Mouse (Mus musculus) heart, postnatal 10 days (tissue): ENCODE measurements around the gene Myl7. TPM values are rescaled to one million over a fixed set of nuclear protein-coding genes. Genes with fewer than 3 reads are reported as not detected.

ENCODE experiments used
- DNase-seq, 2 experiments: peaks; one replicate each; pipeline ENCODE4 v3.0.0; 2021
- intact Hi-C: fragments of 180-260 bp; cut with DNase I; formaldehyde crosslinking; loops from one replicate; pipeline ENCODE4 v1.15.1; 2025
- total RNA-seq, 2 experiments: library from RNA; stranded (reverse); gene quantifications; 2 replicates each; pipeline ENCODE4 v1.2.3; 2021

Myl7 gene
- total RNA-seq, 2 experiments from 2014 or later, result 363 to 942 TPM

DNA sequence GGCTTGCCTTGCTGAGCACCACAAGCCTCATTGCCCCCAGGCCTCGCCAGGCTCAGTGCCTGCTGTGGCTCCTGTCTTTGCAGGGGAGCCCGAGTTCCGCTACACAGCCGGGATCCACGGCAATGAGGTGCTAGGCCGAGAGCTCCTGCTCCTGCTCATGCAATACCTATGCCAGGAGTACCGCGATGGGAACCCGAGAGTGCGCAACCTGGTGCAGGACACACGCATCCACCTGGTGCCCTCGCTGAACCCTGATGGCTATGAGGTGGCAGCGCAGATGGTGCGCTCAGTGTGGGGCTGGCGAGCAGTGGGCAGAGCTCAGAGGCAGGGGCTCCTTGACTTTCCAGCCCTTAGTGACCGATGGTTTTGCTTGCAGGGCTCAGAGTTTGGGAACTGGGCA is 29.3 kb downstream of the Myl7 start:
- DNase-seq, result no peak
- intact Hi-C loops, result no loop called here

DNA sequence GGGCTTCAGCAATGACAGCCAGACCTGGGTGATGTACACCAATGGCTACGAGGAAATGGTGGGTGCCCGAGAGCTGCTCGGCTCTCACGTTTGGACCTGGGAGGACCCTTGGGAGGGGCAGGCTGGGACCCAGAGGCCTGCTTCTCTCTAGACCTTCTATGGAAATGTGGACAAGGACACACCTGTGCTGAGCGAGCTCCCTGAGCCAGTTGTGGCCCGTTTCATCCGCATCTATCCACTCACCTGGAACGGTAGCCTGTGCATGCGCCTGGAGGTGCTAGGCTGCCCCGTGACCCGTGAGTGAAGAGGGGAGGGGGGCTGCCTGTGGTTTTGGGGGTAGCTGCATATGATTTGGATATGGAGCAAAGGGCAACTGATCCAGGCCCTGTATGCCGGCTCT is 30.3 kb downstream of the Myl7 start:
- DNase-seq, result no peak
- intact Hi-C loops, result no loop called here

DNA sequence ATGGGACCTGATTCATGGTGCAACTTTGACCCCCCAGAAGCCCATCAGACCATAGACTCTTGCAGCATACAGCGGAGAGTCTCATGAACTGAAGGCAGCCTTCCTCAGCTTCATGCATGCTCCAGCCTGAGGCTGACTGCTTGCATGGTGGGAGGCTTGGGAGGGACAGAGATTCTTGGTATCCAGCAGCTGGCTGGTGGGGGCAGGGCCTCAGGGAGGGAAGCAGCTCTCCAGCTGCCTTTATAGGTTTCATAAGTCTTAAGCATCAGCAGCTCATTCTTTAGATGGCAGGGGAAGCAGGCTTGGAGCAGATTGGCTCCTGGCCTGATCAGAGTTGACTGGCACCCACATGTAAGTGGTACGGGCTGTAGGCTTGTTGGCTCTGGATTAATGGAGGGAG is 31.4 kb downstream of the Myl7 start:
- intact Hi-C loops, result no loop called here
- no peak for DNase-seq

DNA sequence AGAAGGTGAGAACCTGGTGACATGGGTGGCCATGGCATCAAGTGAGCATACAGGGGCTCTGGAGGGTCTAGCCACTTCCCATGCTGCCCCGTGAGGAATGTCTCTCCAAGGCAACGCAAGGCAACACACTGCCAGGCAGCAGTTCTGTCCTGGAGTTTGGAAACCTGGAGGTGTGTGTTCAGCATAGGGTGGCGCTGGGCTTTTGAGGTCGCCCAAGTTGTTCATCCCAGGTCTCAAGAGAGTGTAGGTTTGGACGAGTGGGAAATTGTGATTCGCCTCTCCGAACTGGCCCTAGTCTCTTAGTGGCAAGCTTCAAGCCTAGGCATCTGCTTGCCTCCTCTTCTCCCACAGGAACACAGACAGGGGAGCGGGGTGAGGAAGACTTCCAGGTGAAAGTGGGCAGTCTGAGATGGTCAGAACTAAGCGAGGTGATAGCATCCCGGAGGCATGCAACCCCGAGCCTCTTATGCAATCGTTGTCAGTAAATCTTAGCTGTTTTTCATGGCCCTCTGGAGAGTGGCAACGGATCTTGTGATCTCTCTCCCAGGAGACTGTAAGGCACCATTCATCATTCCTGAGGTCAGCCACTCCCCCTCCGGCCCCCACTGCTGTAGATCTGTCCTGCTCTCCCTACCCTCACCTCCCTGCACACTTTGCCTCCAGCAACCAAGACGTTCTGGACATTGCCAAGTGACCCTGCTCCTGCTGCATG is 36.0 kb downstream of the Myl7 start:
- DNase-seq, result no peak
- intact Hi-C loops, result no loop called here

DNA sequence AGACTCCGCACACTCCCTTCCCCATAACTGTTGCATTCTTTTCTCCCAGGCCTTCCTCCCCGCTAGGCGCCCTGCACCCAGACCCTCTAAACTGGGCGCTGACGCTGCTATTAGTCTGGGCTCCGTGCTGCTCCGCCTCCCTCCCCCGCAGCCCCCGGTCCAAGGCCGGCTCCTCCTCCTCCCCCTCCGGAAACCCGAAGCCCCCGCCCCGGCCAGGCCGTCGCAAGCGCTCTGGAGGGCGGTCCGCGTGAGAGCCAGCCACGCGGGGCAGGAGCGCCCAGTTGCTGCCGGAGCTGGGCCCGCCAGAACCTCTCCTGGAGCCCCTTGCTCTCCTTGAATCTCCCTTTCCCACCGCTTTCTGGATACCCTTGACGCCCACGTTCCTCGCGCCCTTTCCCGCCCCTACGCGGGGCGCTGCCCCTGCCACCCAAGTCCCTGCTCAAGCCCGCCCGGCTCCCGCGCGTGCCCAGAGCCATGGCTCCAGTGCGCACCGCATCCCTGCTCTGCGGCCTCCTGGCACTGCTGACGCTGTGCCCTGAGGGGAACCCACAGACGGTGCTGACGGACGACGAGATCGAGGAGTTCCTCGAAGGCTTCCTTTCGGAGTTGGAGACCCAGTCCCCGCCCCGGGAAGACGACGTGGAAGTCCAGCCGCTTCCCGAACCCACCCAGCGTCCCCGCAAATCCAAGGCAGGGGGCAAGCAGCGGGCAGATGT is 36.7 kb downstream of the Myl7 start, which contains the start of gene Aebp1:
Aebp1 (plus strand) TSS at position 270 of the 716 bp plus-strand sequence.
- intact Hi-C loops, result no loop called here
- peak; percentile 71 to 73 for DNase-seq

DNA sequence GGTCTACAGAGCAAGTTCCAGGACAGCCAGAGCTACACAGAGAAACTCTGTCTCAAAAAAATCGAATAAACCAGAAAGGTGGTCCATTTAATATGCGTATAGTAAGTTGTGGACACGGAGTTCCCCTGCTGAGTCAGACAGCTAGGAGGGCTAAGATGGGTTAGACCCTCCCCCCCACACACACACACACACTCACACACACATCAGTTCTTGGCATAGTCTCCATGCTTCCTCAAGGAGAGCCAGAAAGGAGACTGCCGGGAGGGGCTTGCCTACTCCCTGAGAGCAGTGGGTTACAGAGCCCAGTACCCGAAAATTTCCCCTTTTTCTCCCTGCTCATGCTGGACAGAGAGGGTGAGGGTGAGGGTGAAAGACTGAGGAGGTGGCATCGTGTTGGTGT is 37.9 kb downstream of the Myl7 start:
- DNase-seq, result no peak
- intact Hi-C loops, result no loop called here

DNA sequence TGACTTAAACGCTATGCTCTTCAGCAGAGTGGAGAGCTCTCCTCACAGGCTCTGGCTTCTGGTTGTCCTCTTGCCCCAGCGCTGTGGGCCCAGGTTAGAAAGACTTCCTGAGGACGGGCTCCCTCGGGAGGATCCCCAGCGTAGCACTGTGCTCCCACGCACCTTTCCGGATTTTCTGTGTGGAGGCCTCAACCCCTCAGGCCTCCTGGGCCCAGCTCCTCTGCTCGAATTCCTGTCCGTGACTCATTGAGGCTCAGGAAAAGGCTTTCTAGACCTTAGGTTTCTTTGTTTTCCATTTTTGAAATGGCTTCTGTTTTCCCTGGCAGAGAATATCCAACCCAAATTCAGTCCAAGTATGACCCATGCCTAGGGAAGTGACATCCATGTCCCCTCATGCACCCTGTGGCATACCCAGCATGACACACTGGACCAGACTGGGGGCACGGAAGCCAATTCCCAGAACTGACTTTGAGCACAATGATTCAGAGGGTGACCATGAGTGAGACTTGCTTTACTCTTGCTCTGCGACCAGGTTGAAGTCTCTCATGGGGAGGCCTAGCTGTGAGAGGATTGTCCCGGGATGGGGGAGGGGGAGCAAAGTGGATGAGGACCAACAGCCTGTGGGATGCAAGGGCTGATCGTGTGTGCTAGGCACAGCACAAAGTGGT is 38.6 kb downstream of the Myl7 start:
- DNase-seq, result no peak
- intact Hi-C loops, result no loop called here

DNA sequence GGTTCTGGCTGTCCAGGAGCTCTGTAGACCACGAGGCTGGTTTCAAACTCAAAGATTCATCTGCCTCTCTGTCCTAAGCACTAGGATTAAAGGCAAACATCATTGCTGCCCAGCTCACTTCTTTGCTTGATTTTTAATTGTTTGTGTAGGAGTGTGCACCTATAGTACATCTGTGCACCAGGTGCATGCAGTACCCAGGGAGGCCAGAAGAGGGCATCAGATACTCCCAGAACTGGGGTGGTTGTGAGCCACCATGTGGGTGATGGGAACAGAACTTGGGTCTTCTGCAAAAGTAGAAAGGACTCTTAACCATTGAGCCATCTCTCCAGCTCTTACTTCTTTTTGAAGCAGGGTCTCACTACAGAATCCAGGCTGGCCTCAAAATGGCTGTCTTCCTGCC is 39.9 kb downstream of the Myl7 start:
- DNase-seq, result no peak
- intact Hi-C loops, result no loop called here

DNA sequence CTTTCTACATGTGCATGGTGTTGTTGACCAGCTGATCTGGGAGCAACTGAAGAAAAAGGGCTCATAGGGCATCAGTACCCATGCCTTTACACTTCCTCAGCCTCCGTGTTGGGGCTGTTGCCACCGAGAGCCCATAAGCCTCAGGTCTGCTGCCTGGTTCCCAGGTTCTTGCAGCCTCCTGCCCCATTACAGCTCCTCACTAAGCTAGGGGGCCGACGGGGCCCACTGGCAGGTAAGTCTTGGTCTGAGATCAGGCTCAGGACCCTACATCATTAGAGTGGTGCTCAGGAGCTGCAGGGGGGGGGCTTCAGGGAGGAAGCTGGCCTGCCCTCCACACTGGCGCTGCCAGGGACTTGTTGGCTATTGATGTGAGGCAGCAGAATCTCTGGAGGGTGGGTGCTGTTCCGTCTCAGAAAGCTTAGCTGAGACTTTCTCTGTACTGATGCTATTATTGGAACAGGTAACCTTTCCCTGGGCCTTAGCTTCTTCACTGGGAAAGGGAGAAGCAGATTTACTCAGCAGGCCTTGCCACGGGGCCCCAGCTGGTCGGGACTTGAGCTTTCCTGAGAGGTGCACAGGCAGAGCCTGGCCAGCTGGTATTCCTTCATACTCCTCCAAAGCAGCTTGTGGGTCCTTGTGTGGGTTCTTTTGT is 42.0 kb downstream of the Myl7 start:
- no peak for DNase-seq
- intact Hi-C loops, result no loop called here

DNA sequence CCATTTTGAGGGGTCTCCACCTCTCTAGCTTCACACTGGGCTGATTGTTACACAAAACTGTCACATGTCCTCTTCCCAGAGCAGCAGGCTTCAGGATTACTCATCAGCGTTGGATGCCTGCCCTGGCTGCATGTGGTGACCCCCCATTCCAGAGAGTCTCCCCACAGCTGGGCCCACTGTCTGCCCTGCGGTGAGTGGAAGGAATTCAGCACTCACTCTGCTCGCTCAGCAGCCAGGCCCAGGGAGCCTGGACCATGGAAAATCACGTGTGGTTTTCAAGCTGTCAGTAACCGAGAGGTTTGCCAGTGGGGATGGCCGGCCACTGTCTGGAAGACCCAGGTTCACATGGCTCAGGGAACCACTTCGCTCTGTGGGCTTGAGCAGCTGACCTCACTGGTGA is 42.7 kb downstream of the Myl7 start:
- intact Hi-C loops, result no loop called here
- DNase-seq, result peak; percentile 73 to 78

DNA sequence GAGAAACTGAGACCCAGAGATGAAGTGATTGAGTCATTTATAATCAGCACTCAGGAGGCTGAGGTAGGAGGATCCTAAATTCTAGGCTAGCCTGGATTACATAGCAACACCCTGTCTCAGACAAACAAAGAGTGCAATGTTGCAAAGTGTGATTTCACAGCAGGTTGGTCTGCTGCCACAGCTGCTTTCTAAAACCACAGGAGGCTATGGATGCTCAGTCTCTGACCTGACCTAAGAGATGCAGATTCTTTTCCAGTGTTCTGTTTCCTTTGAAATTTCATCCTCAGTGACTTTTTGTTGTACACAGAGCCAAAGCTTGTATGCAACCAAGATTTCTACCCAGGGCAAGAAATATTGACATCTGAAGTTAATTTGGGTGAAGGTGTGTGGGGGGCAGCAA is 43.1 kb downstream of the Myl7 start:
- DNase-seq, result no peak
- intact Hi-C loops, result no loop called here

DNA sequence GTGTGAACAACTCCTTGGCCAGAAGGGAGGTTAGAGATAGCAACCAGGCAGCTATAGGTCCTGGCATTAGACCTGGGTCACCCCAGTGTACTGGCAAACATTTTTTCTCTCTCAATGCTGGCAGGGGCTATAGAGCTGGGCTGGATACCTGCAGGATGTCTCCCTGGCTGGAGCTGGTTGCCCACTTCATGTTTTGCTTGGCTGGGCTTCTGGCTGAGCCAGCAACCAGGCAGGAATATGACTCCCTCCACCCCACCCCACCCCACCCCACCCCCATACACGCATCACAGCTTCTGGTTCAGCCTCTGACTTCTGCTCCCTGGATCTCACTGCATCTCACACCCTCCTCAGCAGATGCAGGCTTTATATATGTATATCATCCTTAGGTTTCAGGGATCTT is 46.3 kb downstream of the Myl7 start:
- intact Hi-C loops, result loop anchor here (5.0 kb wide), 1 partner anchor 35 kb away; no protein-coding TSS in a partner anchor
- DNase-seq, result no peak

DNA sequence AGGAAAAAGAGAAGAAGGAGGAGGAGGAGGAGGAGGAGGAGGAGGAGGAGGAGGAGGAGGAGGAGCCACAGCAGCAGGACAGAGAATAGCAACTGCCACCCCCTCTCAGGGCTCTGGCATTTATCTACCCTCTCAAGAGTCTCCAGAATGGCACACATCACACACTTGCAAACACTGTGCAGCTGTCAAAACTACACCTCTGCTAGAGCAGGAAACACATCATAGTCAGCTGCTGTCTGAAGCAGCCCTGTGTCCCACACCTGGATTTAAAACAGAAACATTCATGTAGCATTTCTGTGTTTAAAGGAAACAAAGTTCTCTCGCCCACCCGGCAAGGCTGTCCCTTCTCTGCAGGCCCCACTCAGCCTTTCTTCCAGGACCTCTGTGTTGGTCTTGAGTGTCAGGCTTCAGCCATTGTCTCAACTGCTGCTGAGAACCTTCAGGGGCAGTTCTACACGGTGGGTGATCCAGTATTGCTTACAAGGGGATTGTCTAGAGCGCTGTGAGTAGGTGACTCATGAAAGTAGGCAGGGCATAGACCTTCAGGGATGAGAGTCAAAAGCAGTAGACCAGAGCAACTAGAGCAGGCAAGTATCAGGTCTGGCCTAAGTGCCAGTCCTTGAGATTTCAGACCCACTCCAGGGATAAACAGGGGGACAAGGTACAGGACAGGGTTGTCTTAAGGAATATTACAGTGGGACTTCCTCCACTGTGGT is 47.4 kb downstream of the Myl7 start:
- intact Hi-C loops, result loop anchor here (5.0 kb wide), 1 partner anchor 36 kb away; no protein-coding TSS in a partner anchor
- no peak for DNase-seq

DNA sequence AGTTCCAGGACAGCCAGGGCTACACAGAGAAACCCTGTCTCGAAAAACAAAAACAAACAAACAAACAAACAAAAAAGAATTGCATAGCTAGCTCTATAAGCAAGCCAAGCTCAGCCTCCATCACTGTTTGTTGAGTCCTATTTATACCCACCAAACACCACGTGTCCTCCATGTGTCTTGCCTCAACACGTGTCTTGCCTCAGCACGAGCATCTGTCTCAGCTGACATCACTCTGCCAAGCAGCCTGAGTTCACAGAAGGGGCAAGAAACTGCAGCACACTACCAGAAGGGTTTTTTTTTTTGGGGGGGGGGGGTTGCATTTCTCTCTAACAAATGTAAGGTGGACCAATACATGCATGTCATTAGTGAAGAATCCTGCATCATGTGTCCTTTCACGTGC is 48.1 kb downstream of the Myl7 start:
- intact Hi-C loops, result loop anchor here (5.0 kb wide), 1 partner anchor 37 kb away; no protein-coding TSS in a partner anchor
- no peak for DNase-seq

DNA sequence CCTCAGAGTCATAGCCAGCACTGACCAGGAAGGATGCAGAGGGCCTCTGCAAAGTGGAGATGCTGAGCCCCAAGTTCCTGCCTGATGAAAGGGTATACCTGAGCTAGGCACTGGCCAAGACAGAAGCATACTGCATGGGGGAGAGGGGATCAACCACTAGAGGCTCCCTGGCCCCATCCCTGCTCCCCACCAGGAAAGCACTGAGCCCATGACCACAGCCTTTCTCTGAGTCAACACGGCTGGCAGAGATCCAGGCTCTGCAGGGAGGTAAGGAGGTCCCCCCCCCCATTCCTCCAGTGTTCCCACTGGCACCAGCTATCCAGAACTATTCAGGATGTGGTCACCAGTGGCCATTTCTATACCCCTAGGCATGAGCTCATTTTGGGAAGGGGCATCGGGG is 49.3 kb downstream of the Myl7 start:
- intact Hi-C loops, result no loop called here

DNA sequence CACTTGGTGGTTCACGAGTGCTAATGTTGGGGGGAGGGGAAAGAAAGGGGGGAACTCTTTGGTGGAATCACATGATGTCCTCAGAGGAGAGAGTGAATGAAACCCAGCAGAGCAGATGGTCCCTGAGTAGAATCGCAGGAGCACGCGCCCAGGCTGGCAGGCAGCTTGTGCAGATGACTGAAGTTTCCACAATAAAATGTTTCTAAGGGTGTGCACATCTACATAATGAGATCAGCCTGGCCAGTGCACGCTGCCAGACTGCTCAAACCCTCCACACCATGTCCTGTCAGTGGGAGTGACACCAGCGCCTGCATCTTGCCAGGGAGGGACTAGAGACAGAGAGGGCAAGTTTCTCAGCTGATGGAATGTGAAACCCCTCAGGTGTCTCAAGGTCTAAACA is 49.8 kb downstream of the Myl7 start:
- intact Hi-C loops, result no loop called here
- peak; percentile 44 to 51 for DNase-seq

More for the DNA sequence above, 49.3 kb downstream of the Myl7 start:
- no peak for DNase-seq

DNA sequence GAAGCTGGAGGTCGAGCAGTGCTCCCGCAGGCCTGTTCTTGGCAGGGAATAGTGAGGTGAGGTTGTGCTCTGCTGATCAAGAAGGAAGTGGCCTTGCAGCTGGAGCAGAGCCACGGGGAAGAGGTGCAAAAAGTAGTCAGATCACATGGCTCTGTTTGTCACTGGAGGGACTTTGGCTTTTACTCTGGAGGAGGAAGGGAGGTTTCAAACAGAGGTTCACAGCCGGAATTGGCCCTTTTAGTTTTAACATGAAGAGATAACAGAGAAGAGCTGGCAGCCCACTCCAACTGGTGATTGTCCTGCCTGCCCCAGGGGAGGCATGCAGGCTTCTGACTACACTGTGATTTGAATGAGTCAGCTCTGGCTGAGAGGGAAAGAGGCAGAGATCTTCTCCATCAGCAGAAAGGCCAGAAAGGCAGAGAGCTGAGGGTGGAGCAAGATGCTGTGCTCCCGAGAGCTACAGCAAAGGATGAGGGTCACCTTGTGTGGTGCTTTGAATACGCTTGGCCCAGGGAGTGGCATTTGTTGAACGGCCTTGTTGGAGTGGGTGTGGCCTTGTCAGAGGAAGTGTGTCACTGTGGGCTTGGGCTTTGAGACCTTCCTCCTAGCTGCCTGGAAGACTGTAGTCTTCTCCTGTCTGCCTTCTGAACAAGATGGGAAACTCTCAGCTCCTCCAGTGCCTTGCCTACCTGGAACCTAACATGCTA is 51.8 kb downstream of the Myl7 start:
- DNase-seq, result peak; percentile 70 to 77
- intact Hi-C loops, result no loop called here
